Mouse (Mus musculus) embryo, embryonic 11.5 days (tissue): Measurements from ENCODE around the gene Samd4.

Source experiments
- DNase-seq: peaks from one replicate; pipeline ENCODE4 v3.0.0-alpha.2; 2012; ENCODE audit warnings: low read depth, low spot score

Gene Samd4

GRCm38 (mm10) chr14:47000096-47000736 is 117.6 kb downstream of the Samd4 start:
- no peak for DNase-seq

- DNase-seq: no peak
Observed at GRCm38 (mm10) chr14:47000786-47001761, 118.4 kb downstream of the Samd4 start.

- DNase-seq: no peak
Observed at GRCm38 (mm10) chr14:47004161-47004560, 121.5 kb downstream of the Samd4 start.

- no peak for DNase-seq
Observed at GRCm38 (mm10) chr14:47011171-47012139, 128.8 kb downstream of the Samd4 start.

GRCm38 (mm10) chr14:47015618-47016017 is 133.0 kb downstream of the Samd4 start:
- no peak for DNase-seq

- DNase-seq: no peak
Observed at GRCm38 (mm10) chr14:47017658-47018057, 135.0 kb downstream of the Samd4 start.

GRCm38 (mm10) chr14:47020886-47021285 is 138.2 kb downstream of the Samd4 start:
- no peak for DNase-seq

GRCm38 (mm10) chr14:47023529-47023928 is 140.9 kb downstream of the Samd4 start:
- no peak for DNase-seq

GRCm38 (mm10) chr14:47027431-47028118 is 144.9 kb downstream of the Samd4 start:
- DNase-seq: no peak

GRCm38 (mm10) chr14:47031542-47031941 is 148.9 kb downstream of the Samd4 start:
- DNase-seq: no peak

- DNase-seq: no peak
Observed at GRCm38 (mm10) chr14:47032140-47032539, 149.5 kb downstream of the Samd4 start.

GRCm38 (mm10) chr14:47033423-47033822 is 150.8 kb downstream of the Samd4 start:
- no peak for DNase-seq

- no peak for DNase-seq
Observed at GRCm38 (mm10) chr14:47041699-47042098, 159.0 kb downstream of the Samd4 start.

GRCm38 (mm10) chr14:47049051-47049450 is 166.4 kb downstream of the Samd4 start:
- no peak for DNase-seq

GRCm38 (mm10) chr14:47051743-47052610 is 169.3 kb downstream of the Samd4 start:
- DNase-seq: no peak

GRCm38 (mm10) chr14:47053101-47053500 is 170.4 kb downstream of the Samd4 start:
- no peak for DNase-seq

- DNase-seq: no peak
Observed at GRCm38 (mm10) chr14:47053824-47054223, 171.2 kb downstream of the Samd4 start.

- no peak for DNase-seq
Observed at GRCm38 (mm10) chr14:47058969-47059368, 176.3 kb downstream of the Samd4 start.

- no peak for DNase-seq
Observed at GRCm38 (mm10) chr14:47065067-47065466, 182.4 kb downstream of the Samd4 start.

- DNase-seq: no peak
Observed at GRCm38 (mm10) chr14:47066901-47067300, 184.2 kb downstream of the Samd4 start.
